Mouse (Mus musculus) embryonic facial prominence, embryonic 11.5 days (tissue): Measurements from ENCODE around the gene Slc17a7. TPM values are rescaled to one million over a fixed set of nuclear protein-coding genes. Genes with fewer than 3 reads are reported as not detected.

Source experiments
- ATAC-seq: fragments of 200-750 bp; cut with Nextera tagmentation; replicated peaks from 2 replicates; pipeline ENCODE4 v1.8.0; 2017; ENCODE audit warnings: low read depth; ENCODE audit not compliant: insufficient number of reproducible peaks, low FRiP score, low TSS enrichment
- DNase-seq: peaks from one replicate; pipeline ENCODE4 v3.0.0-alpha.2; 2015; ENCODE audit warnings: low spot score
- H3K27ac ChIP-seq: fragments of 300-500 bp; sonication (generic); replicated peaks from 2 replicates; pipeline ENCODE4 v1.5.1; 2014; ENCODE audit warnings: mild to moderate bottlenecking, low read depth, low read length, control low read depth
- H3K27me3 ChIP-seq: fragments of 300-500 bp; sonication (generic); 2 replicates; pipeline ENCODE4 v1.6.1; 2014; ENCODE audit warnings: mild to moderate bottlenecking, low read length, moderate library complexity, mixed read lengths; ENCODE audit not compliant: control insufficient read depth, insufficient read depth
- H3K36me3 ChIP-seq: fragments of 300-500 bp; sonication (generic); replicated peaks from 2 replicates; pipeline ENCODE4 v1.6.1; 2014; ENCODE audit warnings: low read depth, mild to moderate bottlenecking, low read length, moderate library complexity, mixed read lengths; ENCODE audit not compliant: control insufficient read depth, insufficient read depth
- H3K4me1 ChIP-seq: fragments of 300-500 bp; sonication (generic); 2 replicates; pipeline ENCODE4 v1.6.1; 2014; ENCODE audit warnings: low read length, mixed read lengths; ENCODE audit not compliant: control insufficient read depth, insufficient read depth
- H3K4me2 ChIP-seq: fragments of 300-500 bp; sonication (generic); 2 replicates; pipeline ENCODE4 v1.6.1; 2014; ENCODE audit warnings: low read depth, mild to moderate bottlenecking, control low read depth, low read length, moderate library complexity
- H3K4me3 ChIP-seq: fragments of 300-500 bp; sonication (generic); 2 replicates; pipeline ENCODE4 v1.5.1; 2014; ENCODE audit warnings: low read depth, low read length, control low read depth
- H3K9ac ChIP-seq: fragments of 300-500 bp; sonication (generic); replicated peaks from 2 replicates; pipeline ENCODE4 v1.6.1; 2014; ENCODE audit warnings: mild to moderate bottlenecking, control low read depth, low read length
- H3K9me3 ChIP-seq: fragments of 300-500 bp; sonication (generic); replicated peaks from 2 replicates; pipeline ENCODE4 v1.6.1; 2016; ENCODE audit warnings: mild to moderate bottlenecking, low read length, inconsistent platforms, mixed read lengths; ENCODE audit not compliant: control insufficient read depth
- WGBS: fragments of 180-500 bp; shearing (Covaris S2); extraction: QIAGEN DNeasy Blood & Tissue Kit; methylation state at CpG from one replicate; pipeline ENCODE4 v1.1.7; 2014; 5-methylcytosine and 5-hydroxymethylcytosine counted together
- polyA plus RNA-seq: library from polyadenylated mRNA; unstranded; fragments of >200 nt; fragmentation: Nextera tagmentation; extraction: Ambion mirVana; gene quantifications from 2 replicates; pipeline ENCODE4 v1.2.1, GENCODE M21; 2014

Gene Slc17a7
- polyA plus RNA-seq, result 1.1 and 1.6 TPM in 2 replicates

GRCm38 (mm10) chr7:45163735-45164490 is at the start of gene Slc17a7:
Gene Slc17a7, plus strand, starts transcription at chr7:45163949.
- peak within 1 kb of the TSS; percentile 57 for H3K4me2 ChIP-seq
- H3K9me3 ChIP-seq, result peaks cover 1% of the 10 kb centered on the region
- ATAC-seq (no peak), DNase-seq (peak; percentile 50)
- H3K36me3 ChIP-seq, result no peaks in the 10 kb centered on the region; the same call in 1 of the 2 replicates
- WGBS, result 1% methylated on average over 33 of the region's 41 CpGs
- peaks cover 60% of the 10 kb centered on the region for H3K27me3 ChIP-seq
- peak within 1 kb of the TSS; percentile 41 for H3K4me3 ChIP-seq
- H3K9ac ChIP-seq, result peak within 1 kb of the TSS; percentile 39; the same call in 1 of the 2 replicates
- no peak within 1 kb of the TSS for H3K27ac ChIP-seq
- H3K4me1 ChIP-seq, result peaks cover 4% of the 10 kb centered on the region; the same call in 1 of the 2 replicates

GRCm38 (mm10) chr7:45117566-45117965 is 46.2 kb upstream of the Slc17a7 start:
- no peaks in the 10 kb centered on the region for H3K9me3 ChIP-seq
- DNase-seq (no peak), ATAC-seq (no peak)
- H3K4me2 ChIP-seq, result no peak overlapping the region
- no peak overlapping the region for H3K9ac ChIP-seq
- H3K36me3 ChIP-seq, result peaks cover 18% of the 10 kb centered on the region
- H3K4me3 ChIP-seq, result no peak overlapping the region
- peaks cover 3% of the 10 kb centered on the region; the same call in 1 of the 2 replicates for H3K4me1 ChIP-seq
- H3K27ac ChIP-seq, result no peak overlapping the region
- H3K27me3 ChIP-seq, result no peaks in the 10 kb centered on the region
- WGBS, result 83% methylated on average over 8 of the region's 8 CpGs

GRCm38 (mm10) chr7:45118336-45118735 is 45.4 kb upstream of the Slc17a7 start:
- H3K36me3 ChIP-seq, result peaks cover 22% of the 10 kb centered on the region
- no peak overlapping the region for H3K4me2 ChIP-seq
- WGBS, result 88% methylated on average over 6 of the region's 6 CpGs
- peaks cover 3% of the 10 kb centered on the region; the same call in 1 of the 2 replicates for H3K4me1 ChIP-seq
- no peak overlapping the region for H3K4me3 ChIP-seq
- no peak for DNase-seq
- H3K27me3 ChIP-seq, result no peaks in the 10 kb centered on the region
- H3K9ac ChIP-seq, result no peak overlapping the region
- H3K9me3 ChIP-seq, result no peaks in the 10 kb centered on the region
- no peak for ATAC-seq
- no peak overlapping the region for H3K27ac ChIP-seq

GRCm38 (mm10) chr7:45119780-45120709 is 43.7 kb upstream of the Slc17a7 start:
- WGBS, result 82% methylated on average over 5 of the region's 5 CpGs
- Histone ChIP-seq H3K4me2 (no peak overlapping the region), H3K9ac (no peak overlapping the region), H3K9me3 (no peaks in the 10 kb centered on the region), H3K27ac (no peak overlapping the region), H3K4me1 (peaks cover 3% of the 10 kb centered on the region; the same call in 1 of the 2 replicates), H3K4me3 (no peak overlapping the region), H3K36me3 (peaks cover 22% of the 10 kb centered on the region), H3K27me3 (no peaks in the 10 kb centered on the region)
- DNase-seq, result no peak
- no peak for ATAC-seq

GRCm38 (mm10) chr7:45121404-45121803 is 42.3 kb upstream of the Slc17a7 start:
- Histone ChIP-seq H3K36me3 (peaks cover 25% of the 10 kb centered on the region), H3K4me2 (no peak overlapping the region), H3K4me3 (no peak overlapping the region), H3K27me3 (no peaks in the 10 kb centered on the region), H3K9me3 (no peaks in the 10 kb centered on the region), H3K4me1 (peaks cover 3% of the 10 kb centered on the region; the same call in 1 of the 2 replicates), H3K9ac (peak overlapping the region; percentile 22; the same call in 1 of the 2 replicates), H3K27ac (no peak overlapping the region)
- no peak for DNase-seq
- 68% methylated on average over 8 of the region's 8 CpGs for WGBS
- ATAC-seq, result no peak

- Histone ChIP-seq H3K4me2 (no peak overlapping the region), H3K9me3 (no peaks in the 10 kb centered on the region), H3K36me3 (peaks cover 27% of the 10 kb centered on the region), H3K4me3 (no peak overlapping the region), H3K27me3 (no peaks in the 10 kb centered on the region), H3K9ac (peak overlapping the region; percentile 22; the same call in 1 of the 2 replicates), H3K27ac (no peak overlapping the region), H3K4me1 (peaks cover 3% of the 10 kb centered on the region; the same call in 1 of the 2 replicates)
- ATAC-seq, result no peak
- DNase-seq, result no peak
These were observed 41.8 kb upstream of the Slc17a7 start for GRCm38 (mm10) chr7:45121966-45122365.

- no peaks in the 10 kb centered on the region for H3K27me3 ChIP-seq
- H3K4me1 ChIP-seq, result peaks cover 3% of the 10 kb centered on the region
- DNase-seq (no peak), ATAC-seq (no peak)
- peak overlapping the region; percentile 65 for H3K4me3 ChIP-seq
- H3K9ac ChIP-seq, result peak overlapping the region; percentile 89
- H3K9me3 ChIP-seq, result no peaks in the 10 kb centered on the region
- peak overlapping the region; percentile 63 for H3K4me2 ChIP-seq
- WGBS, result 85% methylated on average over 15 of the region's 15 CpGs
- H3K36me3 ChIP-seq, result peaks cover 27% of the 10 kb centered on the region
- no peak overlapping the region for H3K27ac ChIP-seq
These were observed 41.1 kb upstream of the Slc17a7 start for GRCm38 (mm10) chr7:45122561-45123185.
